Mouse (Mus musculus): ENCODE data around the gene Wdr93. TPM values are rescaled to one million over a fixed set of nuclear protein-coding genes. Genes with fewer than 3 reads are reported as not detected.
"Not testable (repeated sequence)": the region's sequence is repeated elsewhere in the genome, so short reads cannot be mapped to it uniquely, and the experiment has no call there.

The Wdr93 gene
- total RNA-seq, 2 experiments from 2014 or later, result 1.6 to 2.0 TPM

GRCm38 (mm10) chr7:79747659-79748058, 4.7 kb downstream of the Wdr93 start:
- DNase-seq, result no peak

DNA sequence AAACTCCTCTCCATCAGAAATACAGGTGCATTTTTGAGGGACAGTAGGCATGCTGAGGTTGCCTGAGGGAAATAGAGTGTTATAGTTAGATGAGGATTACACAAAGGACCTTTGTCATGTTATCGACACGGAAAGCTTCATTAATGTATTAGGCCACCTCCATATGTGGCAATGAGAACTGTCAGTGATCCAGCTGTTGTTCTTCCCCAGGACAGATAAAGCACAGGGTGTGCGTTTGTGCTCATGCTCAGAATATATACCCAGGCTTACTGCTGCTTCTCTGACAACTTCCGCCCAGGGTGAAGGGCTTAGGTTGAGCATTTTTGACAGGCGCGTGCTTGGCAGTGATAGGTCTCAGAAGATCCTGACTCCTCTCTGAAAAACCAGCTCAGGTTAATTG, 6.5 kb downstream of the Wdr93 start:
- DNase-seq, result no peak

DNA sequence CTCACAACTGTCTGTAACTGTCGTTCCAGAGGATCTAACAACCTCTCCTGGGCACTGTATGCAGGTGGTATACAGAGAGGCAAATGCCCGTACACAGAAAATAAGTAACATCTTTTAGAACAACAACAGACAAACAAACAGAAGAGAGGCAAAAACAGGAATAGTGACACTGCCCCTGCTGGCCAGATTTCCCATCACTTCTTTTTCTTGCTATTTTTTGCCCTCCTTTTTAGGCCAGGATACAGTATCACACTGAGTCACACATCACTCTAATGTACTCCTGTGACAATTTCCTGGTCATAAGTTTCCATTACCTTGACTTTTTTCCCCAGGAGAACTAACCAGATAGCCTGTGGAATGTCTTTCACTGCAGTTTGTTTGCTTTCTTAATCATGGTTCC, 13.4 kb downstream of the Wdr93 start:
- no peak for DNase-seq

DNA sequence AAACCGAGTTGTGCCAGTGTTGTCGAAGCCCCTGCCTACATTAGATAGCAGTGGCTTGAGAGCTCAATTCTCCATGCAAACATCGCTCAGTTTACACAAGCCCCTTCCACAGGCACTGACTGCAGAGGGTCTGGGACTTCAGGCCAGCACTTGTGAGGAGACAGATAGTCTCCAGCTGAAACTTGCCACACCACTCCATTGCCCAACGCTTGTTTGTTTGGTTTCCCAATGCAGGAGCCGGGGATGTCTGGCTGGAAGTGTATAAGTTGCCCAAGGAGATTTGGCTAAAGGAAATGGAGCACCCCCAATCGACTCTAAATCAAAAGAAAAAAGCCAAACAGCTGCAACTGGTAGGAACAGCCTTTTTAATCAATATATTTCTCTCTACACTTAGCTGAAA, 15.2 kb downstream of the Wdr93 start:
- DNase-seq, result peak; percentile 51 to 72

DNA sequence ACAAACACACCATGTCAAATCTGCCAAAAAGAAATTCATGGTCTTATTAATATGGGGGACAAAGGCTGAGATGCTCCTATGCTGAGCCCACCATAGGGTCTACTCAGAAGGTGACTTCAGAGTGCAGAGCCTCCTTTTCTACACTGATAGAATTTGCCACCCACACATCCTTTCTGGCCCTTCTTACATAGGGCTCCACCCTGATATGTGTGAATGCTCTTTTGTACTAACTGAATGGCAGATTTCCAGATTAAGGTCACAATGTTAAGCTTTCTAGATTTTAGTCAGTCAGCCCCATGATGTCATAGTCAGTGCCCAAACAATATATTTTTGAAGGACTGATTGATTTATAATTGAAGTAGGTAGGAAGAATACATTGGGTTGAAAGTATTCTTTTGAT, 16.8 kb downstream of the Wdr93 start:
- no peak for DNase-seq

- peak; percentile 19 to 52 for DNase-seq
Observed at GRCm38 (mm10) chr7:79761124-79761876, 18.3 kb downstream of the Wdr93 start.

DNA sequence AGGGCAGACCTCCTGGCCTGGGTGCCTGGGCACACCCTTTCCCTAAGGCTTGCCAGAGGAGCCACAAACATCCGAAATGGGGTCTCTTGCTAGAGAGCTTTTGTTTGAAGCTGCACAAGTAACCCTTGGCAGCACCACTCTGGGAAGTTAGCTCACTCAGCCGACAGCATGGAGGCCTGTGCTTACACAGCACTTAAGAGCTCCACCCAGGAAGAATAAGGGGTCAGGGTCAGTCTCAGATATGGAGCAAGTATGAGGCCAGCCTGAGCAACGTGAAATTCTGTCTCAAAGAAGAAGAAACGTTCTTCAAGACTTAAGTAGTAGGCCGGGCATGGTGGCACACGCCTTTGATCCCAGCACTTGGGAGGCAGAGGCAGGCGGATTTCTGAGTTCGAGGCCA, 19.1 kb downstream of the Wdr93 start:
- DNase-seq, result peak in 1 of 2 experiments; percentile 13

DNA sequence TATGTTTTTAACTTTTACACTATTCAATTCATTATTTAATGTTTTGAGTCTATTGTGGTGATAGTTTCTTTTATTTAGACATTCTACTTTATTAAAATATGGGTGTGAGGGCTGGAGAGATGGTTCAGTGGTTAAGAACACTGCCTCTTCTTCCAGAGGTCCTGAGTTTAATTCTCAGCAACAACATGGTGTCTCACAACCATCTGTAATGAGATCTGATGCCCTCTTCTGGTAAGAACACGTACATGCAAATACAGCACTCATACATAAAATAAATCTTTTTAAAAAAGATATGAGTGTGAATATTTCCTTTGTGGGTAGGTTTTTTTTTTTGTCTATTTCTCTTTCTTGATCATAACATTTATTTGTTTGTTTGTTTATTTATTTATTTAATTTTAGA, 23.0 kb downstream of the Wdr93 start:
- no peak for DNase-seq

DNA sequence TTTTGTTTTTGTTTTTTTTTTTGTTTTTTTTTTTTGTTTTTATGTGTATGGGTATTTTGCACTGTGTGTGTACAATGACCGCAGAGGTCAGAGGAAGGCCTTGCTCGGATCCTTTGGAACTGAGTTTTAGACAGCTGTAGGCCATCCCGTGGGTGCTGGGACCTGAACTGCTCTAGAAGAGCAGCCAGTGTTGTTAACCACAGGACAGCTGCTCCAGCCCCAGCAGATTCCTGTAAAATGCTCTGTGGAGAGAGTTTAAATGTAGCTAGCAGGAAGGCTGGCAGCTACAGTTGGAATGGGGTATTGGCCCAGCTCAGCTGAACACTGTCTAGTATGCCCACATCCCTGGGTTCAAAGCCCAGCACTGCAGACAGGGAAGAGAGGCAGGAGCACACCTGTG, 26.7 kb downstream of the Wdr93 start:
- DNase-seq, result no peak

GRCm38 (mm10) chr7:79771561-79772512, 28.9 kb downstream of the Wdr93 start:
- DNase-seq, result peak; percentile 32 to 35

DNA sequence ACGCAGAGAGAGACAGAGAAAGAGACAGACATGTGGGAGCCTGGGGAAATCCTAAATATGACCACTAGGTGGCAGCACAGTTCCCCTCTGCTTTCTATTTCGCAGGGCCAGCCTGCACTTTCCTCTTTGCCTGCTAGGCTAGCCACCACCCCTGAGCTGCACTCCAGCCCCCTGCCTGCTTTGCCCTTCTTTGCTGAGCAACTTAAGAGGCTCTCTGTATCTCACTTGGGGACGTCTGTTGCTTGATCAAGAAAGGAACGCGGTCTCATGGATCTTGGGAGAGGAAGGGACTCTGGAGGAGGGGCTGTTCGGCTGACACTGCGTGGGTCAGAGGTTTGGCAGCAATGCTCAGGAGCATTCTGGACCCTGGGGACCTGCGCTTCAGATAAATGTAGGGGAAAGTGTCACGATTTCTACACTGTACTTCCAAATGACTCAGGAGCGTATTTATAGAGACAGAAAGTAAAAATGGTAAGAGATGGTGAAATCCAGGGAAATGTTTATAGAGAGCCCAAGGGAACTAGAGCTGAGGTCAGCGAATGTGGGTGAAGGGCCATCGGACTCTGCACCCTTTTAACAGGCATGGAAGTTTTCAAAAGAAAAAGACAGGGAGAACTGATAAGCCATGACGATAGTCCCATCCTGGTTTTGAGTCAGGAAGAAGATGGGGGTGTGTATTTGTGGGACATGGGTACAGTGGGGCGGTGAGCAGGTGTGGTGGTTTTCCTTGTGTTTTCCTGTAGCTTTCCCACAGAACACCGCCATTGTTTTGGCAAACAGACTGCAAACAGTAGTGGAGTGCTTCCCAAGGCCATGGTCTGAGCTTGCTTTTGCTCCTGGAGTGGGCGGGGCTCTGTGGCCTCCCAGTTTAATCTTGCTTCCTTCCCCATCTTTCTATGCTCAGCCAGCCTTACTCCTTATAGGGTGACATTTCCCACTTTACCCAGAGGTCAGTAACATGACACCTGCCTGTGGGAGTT, 38.0 kb downstream of the Wdr93 start:
- DNase-seq, result peak; percentile 79 to 86

DNA sequence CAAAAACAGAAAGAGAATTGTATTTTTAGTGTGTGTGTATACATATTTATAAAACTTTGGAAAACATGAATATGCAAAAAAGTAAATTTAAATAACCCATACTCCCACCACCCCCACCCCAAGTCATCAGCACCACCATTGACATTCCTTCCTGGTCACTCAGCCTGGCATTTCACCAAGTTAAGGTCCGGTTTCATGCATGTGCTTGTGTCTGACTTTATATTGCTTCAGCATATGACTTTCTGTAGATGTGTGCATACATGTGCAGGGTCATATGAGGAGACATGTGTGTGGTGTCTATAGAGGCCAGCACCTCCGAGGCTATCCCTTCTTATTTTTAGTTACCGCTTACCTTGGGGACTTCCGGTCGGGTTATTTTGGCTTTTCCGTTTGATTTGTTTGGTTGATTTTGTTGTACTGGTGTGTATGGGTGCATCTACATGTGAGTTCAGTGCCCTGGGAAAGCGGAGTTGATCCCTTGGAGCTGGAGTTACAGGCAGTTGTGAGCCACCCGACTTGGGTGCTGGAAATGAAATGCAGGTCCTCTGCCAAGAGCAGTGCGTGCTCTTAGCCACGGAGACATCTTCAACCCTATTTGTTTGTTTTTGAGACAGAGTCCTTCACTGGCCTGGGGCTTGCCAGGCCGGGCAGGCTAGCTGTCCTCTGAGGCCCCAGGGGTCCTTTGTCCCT, 39.0 kb downstream of the Wdr93 start:
- DNase-seq, result peak in 1 of 2 experiments; percentile 61

DNA sequence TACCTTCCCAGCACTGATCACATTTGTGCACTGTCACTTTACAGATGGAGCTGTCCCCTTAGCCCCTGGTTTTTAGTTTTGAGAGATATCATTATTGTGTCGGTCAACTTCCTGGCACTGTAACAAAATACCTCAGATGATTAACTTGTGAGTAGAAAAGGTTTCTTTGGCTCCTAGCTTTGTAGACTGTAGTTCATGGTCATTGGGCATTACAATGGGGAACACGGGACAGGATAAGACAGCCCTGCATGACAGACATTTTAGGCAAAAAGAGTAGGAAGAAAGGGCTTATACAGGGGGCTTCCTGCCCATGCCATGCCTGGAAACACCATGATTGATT, 39.5 kb downstream of the Wdr93 start:
- no peak for DNase-seq

GRCm38 (mm10) chr7:79786295-79786694, 43.3 kb downstream of the Wdr93 start:
- DNase-seq, result peak; percentile 73 to 81

- not testable (repeated sequence) for DNase-seq
Observed at GRCm38 (mm10) chr7:79789812-79790211, 46.8 kb downstream of the Wdr93 start.

DNA sequence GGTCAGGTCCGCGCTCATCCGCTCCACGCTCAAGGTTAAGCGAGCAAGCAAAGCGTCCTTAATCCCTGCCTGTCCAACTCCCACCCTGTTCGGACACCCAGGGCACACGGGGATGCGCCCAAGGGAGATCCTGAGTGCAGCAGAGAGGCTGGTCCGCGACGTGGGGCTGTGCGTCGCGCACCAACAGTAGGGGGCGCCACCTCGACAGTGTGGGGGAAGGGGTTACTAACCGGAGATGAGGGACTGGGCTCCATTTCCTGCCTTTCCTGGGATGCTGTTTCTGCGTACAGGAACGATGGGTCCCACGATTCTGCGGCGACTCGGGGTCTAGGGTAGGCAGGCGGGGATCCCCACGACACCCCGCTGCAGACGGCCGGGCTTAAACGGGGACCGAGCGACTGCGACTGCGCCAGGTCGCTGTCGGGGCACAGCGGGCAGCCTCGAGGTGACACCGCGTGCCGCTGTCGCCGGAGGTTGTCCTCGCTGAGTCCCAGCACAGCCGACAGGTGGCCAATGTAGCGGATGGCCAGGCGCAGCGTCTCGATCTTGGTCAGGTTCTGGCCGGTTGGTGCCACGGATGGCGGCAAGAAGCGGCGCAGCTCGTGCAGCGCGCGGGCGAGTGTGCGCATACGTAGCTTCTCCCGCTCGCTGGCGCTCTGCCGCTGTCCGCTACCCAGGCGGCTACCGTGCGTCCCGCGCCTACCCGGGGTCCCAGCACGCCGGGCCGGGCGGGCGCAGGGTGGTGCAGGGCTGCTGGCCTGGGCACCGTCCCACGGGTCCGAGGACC, 49.9 kb downstream of the Wdr93 start:
- peak; percentile 61 for DNase-seq

DNA sequence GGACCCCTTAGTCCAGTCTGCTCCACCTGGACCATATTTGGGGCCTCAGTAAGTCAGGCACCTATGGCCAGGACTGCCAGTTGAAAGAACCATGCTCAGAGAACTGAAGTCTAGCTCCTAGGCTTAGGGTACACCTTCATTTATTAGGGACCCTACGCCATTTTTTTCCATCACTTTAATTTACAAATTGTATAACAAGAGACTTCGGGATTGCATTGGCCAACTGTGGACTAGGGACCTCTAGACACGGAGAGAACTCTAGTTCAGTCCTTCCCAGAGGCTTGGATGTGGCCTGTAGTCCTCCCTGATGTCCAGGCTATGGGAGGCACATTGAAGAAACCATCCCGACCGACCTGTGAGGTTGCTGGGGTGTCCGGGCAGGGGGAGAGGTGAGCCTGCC, 50.7 kb downstream of the Wdr93 start, which contains the start of gene Mesp1:
Mesp1 (minus strand) TSS at position 101 of the 400 bp plus-strand sequence.
- no peak for DNase-seq

- DNase-seq, result no peak
Observed at GRCm38 (mm10) chr7:79798606-79799005, 55.6 kb downstream of the Wdr93 start.

DNA sequence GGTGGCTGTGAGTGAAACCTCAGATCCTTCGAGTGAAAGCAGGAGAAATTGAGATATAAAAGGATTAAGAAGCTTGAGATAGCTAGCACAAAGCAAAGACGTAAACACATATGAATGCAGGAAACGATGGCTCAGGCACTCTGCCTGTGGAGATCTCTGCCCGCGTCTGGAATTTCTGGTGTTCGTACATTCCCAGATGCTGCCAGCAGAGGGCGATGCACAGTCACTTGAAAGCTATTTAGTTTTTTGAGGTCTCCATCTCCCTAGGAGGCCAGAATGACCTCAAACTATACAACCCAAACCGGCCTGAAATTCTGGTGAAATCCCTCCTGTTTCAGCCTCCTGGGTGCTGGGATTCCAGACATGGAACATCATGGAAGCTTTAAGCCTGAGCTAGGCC, 56.1 kb downstream of the Wdr93 start:
- DNase-seq, result peak; percentile 83

GRCm38 (mm10) chr7:79799506-79799905, 56.5 kb downstream of the Wdr93 start:
- DNase-seq, result no peak
